Mouse (Mus musculus): ENCODE results near the gene Mrps31.

GRCm38 (mm10) chr8:22411971-22412370, 810 bp downstream of the Mrps31 start:
- TF ChIP-seq GATA1 (IDR thresholded peaks at IDR 0.05; ENCODE audit: borderline replicate concordance, low read length) (no peak), FLI1 (IDR thresholded peaks at IDR 0.05; ENCODE audit: low read length) (no peak)
